In the genomic region with DNA sequence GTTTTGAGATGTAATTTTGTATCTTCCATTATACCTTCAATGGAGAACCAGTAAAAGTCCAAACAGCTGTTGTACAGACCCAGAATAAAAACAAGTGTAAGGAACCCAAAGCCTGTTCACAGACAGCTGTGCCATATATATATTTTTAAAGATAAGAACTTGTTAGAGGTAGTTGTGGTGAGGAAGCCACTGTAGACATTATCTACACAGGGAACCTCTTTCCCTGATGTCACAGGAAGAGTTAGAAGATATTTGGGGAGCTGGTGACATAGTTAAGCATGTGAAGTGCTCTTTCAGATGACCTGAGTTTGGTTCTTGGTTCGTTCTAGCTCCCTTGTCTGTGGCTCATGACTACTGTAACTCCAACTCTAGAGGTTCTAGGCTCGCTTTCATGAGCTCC, we compare ENCODE assay signal across 19 mouse cellular contexts. TPM values are rescaled to one million over a fixed set of nuclear protein-coding genes. Genes with fewer than 3 reads are reported as not detected.
DNase-seq lines count a peak whose midpoint lies in the region; TF ChIP-seq lines count a peak whose summit lies in the region.
"Had no signal": no experiment of that assay in that cellular context is flagged by ENCODE, and none has a peak within 500 bp of the region (broad histone marks: within the 10 kb centered on the region; RNA-seq: fewer than 3 reads in every experiment).

No protein-coding gene starts in this region.

- no peak for TF ChIP-seq RAD21 in MEL (IDR thresholded peaks at IDR 0.05; ENCODE audit: low read depth, low read length)

- H3K27ac ChIP-seq in MEL (ENCODE audit: control insufficient read depth, low read depth, low read length): peak overlapping the region; percentile 65
- H3K27ac ChIP-seq: embryonic facial prominence, embryonic 10.5 days; embryonic facial prominence, embryonic 12.5 days had no signal

- DNase-seq in 416B (ENCODE audit: low read depth) (peak; percentile 41), MEL (ENCODE audit: low read depth, low spot score) (peak; percentile 83)
- DNase-seq in induced T-regulatory cell, adult 2 months (ENCODE audit: low read depth): peak; percentile 46
- no peak for DNase-seq in spleen, postnatal 4 days (ENCODE audit: low spot score in 2 of 2)
- no peak for DNase-seq in embryo, embryonic 10.5 days (ENCODE audit: low spot score)
- DNase-seq: adrenal gland, adult 8-10 months; adrenal gland, postnatal 14 days; adrenal gland, postnatal 36 days; cerebellum, adult 11-12 months; cerebellum, adult 2 months; cerebellum, adult 9-10 months; cerebellum, postnatal 10 days; cerebellum, postnatal 25 days; embryo, embryonic 11 days had no signal

- H3K4me1 ChIP-seq in MEL (ENCODE audit: control insufficient read depth in 1 of 2, insufficient read depth in 2 of 2, low read length in 2 of 2): peaks cover 25 to 37% of the 10 kb centered on the region in 2 experiments

- peaks cover 0 to 35% of the 10 kb centered on the region in 2 experiments; a peak in 2 of 4 replicates for H3K36me3 ChIP-seq in MEL (ENCODE audit: control insufficient read depth in 1 of 2, insufficient read depth in 2 of 2, low read length in 2 of 2)
- H3K36me3 ChIP-seq: embryonic facial prominence, embryonic 10.5 days; embryonic facial prominence, embryonic 12.5 days had no signal

- no peaks in the 10 kb centered on the region for H3K27me3 ChIP-seq in MEL (ENCODE audit: control insufficient read depth in 1 of 2, insufficient read depth in 2 of 2, low read length in 2 of 2)
- H3K27me3 ChIP-seq: CH12.LX; embryonic facial prominence, embryonic 12.5 days; Patski had no signal

- no peak for TF ChIP-seq CTCF in MEL (IDR thresholded peaks at IDR 0.05 in 2 of 3, conservative IDR thresholded peaks at IDR 0.05 in 1 of 3; ENCODE audit: control insufficient read depth in 1 of 3, insufficient read depth in 1 of 3, low read depth in 2 of 3, low read length in 3 of 3, poor library complexity in 1 of 3, severe bottlenecking in 1 of 3)

- TF ChIP-seq EP300 in MEL (IDR thresholded peaks at IDR 0.05; ENCODE audit: low read depth in 1 of 2, low read length in 2 of 2): peak; percentile 70 to 84; a peak in 3 of 4 replicates

- TF ChIP-seq POLR2A in MEL (IDR thresholded peaks at IDR 0.05; ENCODE audit: control insufficient read depth in 1 of 2, insufficient read depth in 1 of 2, low read depth in 1 of 2, low read length in 2 of 2, poor library complexity in 1 of 2): no peak

- H3K9me3 ChIP-seq in MEL (replicated peaks; ENCODE audit: insufficient read depth, low read length): no peaks in the 10 kb centered on the region
- H3K9me3 ChIP-seq: embryonic facial prominence, embryonic 10.5 days; embryonic facial prominence, embryonic 12.5 days; G1E had no signal

- 0 out of 4 replicates have a peak overlapping the region, but pooled peaks have one; percentile 2 to 8 for H3K4me3 ChIP-seq in MEL (ENCODE audit: control insufficient read depth in 1 of 2, insufficient read depth in 1 of 2, low read depth in 2 of 2, low read length in 2 of 2)
- H3K4me3 ChIP-seq: embryonic facial prominence, embryonic 10.5 days; embryonic facial prominence, embryonic 12.5 days had no signal

- H3K9ac ChIP-seq in MEL (ENCODE audit: control insufficient read depth, low read depth, low read length, poor library complexity, severe bottlenecking): 0 out of 2 replicates have a peak overlapping the region, but pooled peaks have one; percentile 15
- H3K9ac ChIP-seq: embryonic facial prominence, embryonic 12.5 days had no signal

- H3K79me2 ChIP-seq in MEL (ENCODE audit: control insufficient read depth, insufficient read depth, low read length, poor library complexity): peaks cover 13% of the 10 kb centered on the region

TF ChIP-seq in MEL, 35 proteins besides CTCF, POLR2A, EP300 and RAD21:
- TF ChIP-seq JUND (IDR thresholded peaks at IDR 0.05; ENCODE audit: low read depth, low read length): 0 out of 2 replicates have a peak, but pooled peaks have one; percentile 39
- 0 out of 2 replicates have a peak, but pooled peaks have one; percentile 33 for TF ChIP-seq MAZ (IDR thresholded peaks at IDR 0.05; ENCODE audit: low read depth, low read length)
- peak; percentile 85 for TF ChIP-seq GATA1 (IDR thresholded peaks at IDR 0.05; ENCODE audit: low read depth, low read length)
- TF ChIP-seq MEF2A (IDR thresholded peaks at IDR 0.05; ENCODE audit: extremely low read depth, insufficient replicate concordance, low read depth, low read length, poor library complexity, severe bottlenecking): no peak
- peak; percentile 46; the same call in 1 of the 2 replicates for TF ChIP-seq MAFK (IDR thresholded peaks at IDR 0.05; ENCODE audit: borderline replicate concordance, low read depth, low read length)
- peak; percentile 60; the same call in 1 of the 2 replicates for TF ChIP-seq MXI1 (IDR thresholded peaks at IDR 0.05; ENCODE audit: low read depth, low read length)
- peak; percentile 34; the same call in 1 of the 2 replicates for TF ChIP-seq HCFC1 (IDR thresholded peaks at IDR 0.05; ENCODE audit: low read depth, low read length)
- TF ChIP-seq KAT2A (conservative IDR thresholded peaks at IDR 0.05; ENCODE audit: low read depth, low read length): no peak
- TF ChIP-seq ZMIZ1 (IDR thresholded peaks at IDR 0.05; ENCODE audit: low read depth, low read length): no peak
- TF ChIP-seq RCOR1 (IDR thresholded peaks at IDR 0.05; ENCODE audit: low read depth, low read length): peak; percentile 63
- peak; percentile 98 for TF ChIP-seq ETS1 (IDR thresholded peaks at IDR 0.05; ENCODE audit: low read depth, low read length)
- no peak for TF ChIP-seq ZKSCAN1 (IDR thresholded peaks at IDR 0.05; ENCODE audit: low read depth, low read length)
- peak; percentile 84 for TF ChIP-seq MYC (IDR thresholded peaks at IDR 0.05; ENCODE audit: low read depth, low read length)
- 0 out of 2 replicates have a peak, but pooled peaks have one; percentile 25 for TF ChIP-seq USF1 (IDR thresholded peaks at IDR 0.05; ENCODE audit: low read depth, low read length)
- TF ChIP-seq BHLHE40 (IDR thresholded peaks at IDR 0.05; ENCODE audit: borderline replicate concordance, low read depth, low read length): peak; percentile 56; the same call in 1 of the 2 replicates
- TF ChIP-seq TCF12 (IDR thresholded peaks at IDR 0.05; ENCODE audit: low read depth, low read length): peak; percentile 60; the same call in 1 of the 2 replicates
- peak; percentile 78 for TF ChIP-seq SIN3A (IDR thresholded peaks at IDR 0.05; ENCODE audit: low read length)

RNA-seq across cellular contexts. Expression of gene Psmd11, which starts 3.7 kb away (rescaled TPM):
- 110 and 153 TPM in 2 replicates for total RNA-seq in MEL (2012; rRNA removed)
- polyA plus RNA-seq in MEL (2012; ENCODE audit: insufficient read depth in 1 of 2, insufficient read length in 2 of 2, low read depth in 1 of 2, low replicate concordance in 2 of 2, missing spikeins in 1 of 2): 100 to 1,000 TPM; 184 to 324 TPM

RNA-seq across cellular contexts. Expression of gene Zfp207, which starts 41.6 kb away (rescaled TPM):
- 143 and 150 TPM in 2 replicates for total RNA-seq in MEL (2012; rRNA removed)
- polyA plus RNA-seq in MEL (2012; ENCODE audit: insufficient read depth in 1 of 2, insufficient read length in 2 of 2, low read depth in 1 of 2, low replicate concordance in 2 of 2, missing spikeins in 1 of 2): 100 to 1,000 TPM; 186 to 347 TPM

RNA-seq across cellular contexts. Expression of gene 5730455P16Rik, which starts 46.9 kb away (rescaled TPM):
- total RNA-seq in MEL (2012; rRNA removed): 9.4 and 10.1 TPM in 2 replicates
- polyA plus RNA-seq in MEL (2012; ENCODE audit: insufficient read depth in 1 of 2, insufficient read length in 2 of 2, low read depth in 1 of 2, low replicate concordance in 2 of 2, missing spikeins in 1 of 2): 1 to 10 TPM in 1 of 2 experiments, not detected in 1; 9.5 TPM

RNA-seq across cellular contexts. Expression of gene Cdk5r1, which starts 52.1 kb away (rescaled TPM):
- total RNA-seq in MEL (2012; rRNA removed): 0.88 and 1.2 TPM in 2 replicates
- 1 to 10 TPM in 1 of 2 experiments, not detected in 1; 1.1 TPM for polyA plus RNA-seq in MEL (2012; ENCODE audit: insufficient read depth in 1 of 2, insufficient read length in 2 of 2, low read depth in 1 of 2, low replicate concordance in 2 of 2, missing spikeins in 1 of 2)

Comparison
In these comparisons a context has a peak if more than half of its experiments do, and no peak if none do; other contexts are left out.
1. DNase-seq: peak in 416B (single experiment), MEL (single experiment) and induced T-regulatory cell, adult 2 months (single experiment); none in spleen, postnatal 4 days (0 of 2) and embryo, embryonic 10.5 days (single experiment).